Mouse (Mus musculus) embryonic facial prominence, embryonic 12.5 days (tissue): ENCODE results near the gene Pla2g6. TPM values are rescaled to one million over a fixed set of nuclear protein-coding genes. Genes with fewer than 3 reads are reported as not detected.
A peak's percentile ranks its signal among the peaks of the same experiment; 100 is the strongest.

ENCODE experiments used
- ATAC-seq: fragments of 200-750 bp; cut with Nextera tagmentation; 2 replicates; pipeline ENCODE4 v1.8.0; 2017; ENCODE audit not compliant: insufficient number of reproducible peaks, insufficient read depth, low FRiP score, low TSS enrichment
- H3K27ac ChIP-seq: fragments of 300-500 bp; sonication (generic); 2 replicates; pipeline ENCODE4 v1.5.1; 2016; ENCODE audit warnings: mild to moderate bottlenecking
- H3K27me3 ChIP-seq: fragments of 300-500 bp; sonication (generic); 2 replicates; pipeline ENCODE4 v1.6.1; 2016; ENCODE audit warnings: mild to moderate bottlenecking, moderate library complexity
- H3K36me3 ChIP-seq: fragments of 300-500 bp; sonication (generic); 2 replicates; pipeline ENCODE4 v1.6.1; 2016; ENCODE audit warnings: mild to moderate bottlenecking
- H3K4me1 ChIP-seq: fragments of 300-500 bp; sonication (generic); 2 replicates; pipeline ENCODE4 v1.6.1; 2016
- H3K4me2 ChIP-seq: fragments of 300-500 bp; sonication (generic); replicated peaks from 2 replicates; pipeline ENCODE4 v1.6.1; 2016; ENCODE audit warnings: mild to moderate bottlenecking, moderate library complexity
- H3K4me3 ChIP-seq: fragments of 300-500 bp; sonication (generic); 2 replicates; pipeline ENCODE4 v1.5.1; 2016; ENCODE audit warnings: mild to moderate bottlenecking
- H3K9ac ChIP-seq: fragments of 300-500 bp; sonication (generic); 2 replicates; pipeline ENCODE4 v1.6.1; 2016; ENCODE audit warnings: mild to moderate bottlenecking, moderate library complexity
- H3K9me3 ChIP-seq: fragments of 300-500 bp; sonication (generic); 2 replicates; pipeline ENCODE4 v1.6.1; 2016; ENCODE audit warnings: mild to moderate bottlenecking, moderate library complexity
- WGBS: fragments of 180-500 bp; shearing (Covaris S2); methylation state at CpG from one replicate; pipeline ENCODE4 v1.1.7; 2016; 5-methylcytosine and 5-hydroxymethylcytosine counted together
- polyA plus RNA-seq: library from polyadenylated mRNA; unstranded; fragments of >200 nt; fragmentation: Nextera tagmentation; extraction: Ambion mirVana; gene quantifications from 2 replicates; pipeline ENCODE4 v1.2.1, GENCODE M21; 2016

Gene Pla2g6
- polyA plus RNA-seq, 1 experiment from 2014 or later = 15.4 TPM

DNA sequence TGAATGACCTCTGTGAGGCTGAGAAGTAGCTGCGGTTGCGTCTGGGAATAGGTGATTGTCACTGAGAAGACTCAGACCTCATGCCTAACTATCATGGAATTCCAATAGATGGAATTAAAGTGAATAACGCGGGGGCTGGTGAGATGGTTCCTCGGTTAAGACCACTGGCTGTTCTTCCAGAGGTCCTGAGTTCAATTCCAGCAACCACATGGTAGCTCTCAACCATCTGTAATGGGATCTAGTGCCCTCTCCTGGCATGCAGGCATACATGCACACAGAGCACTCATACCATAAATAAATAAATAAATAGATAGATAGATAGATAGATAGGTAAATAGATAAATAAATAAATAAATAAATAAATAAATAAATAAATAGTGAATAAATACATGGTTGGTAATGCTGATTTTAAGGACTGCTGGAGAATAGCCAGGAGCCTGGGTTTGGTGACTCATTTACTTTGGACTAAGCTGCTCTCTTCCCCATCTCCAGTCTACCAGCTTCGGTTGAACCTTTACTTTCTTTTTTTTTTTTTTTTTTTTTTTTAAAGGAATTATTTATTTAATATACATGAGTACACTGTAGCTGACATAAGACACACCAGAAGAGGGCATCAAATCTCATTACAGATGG is 1.3 kb upstream of the Pla2g6 start:
- no peak for ATAC-seq
- 98% methylated on average over 6 of the region's 6 CpGs for WGBS
- no peak overlapping the region for H3K4me2 ChIP-seq

DNA sequence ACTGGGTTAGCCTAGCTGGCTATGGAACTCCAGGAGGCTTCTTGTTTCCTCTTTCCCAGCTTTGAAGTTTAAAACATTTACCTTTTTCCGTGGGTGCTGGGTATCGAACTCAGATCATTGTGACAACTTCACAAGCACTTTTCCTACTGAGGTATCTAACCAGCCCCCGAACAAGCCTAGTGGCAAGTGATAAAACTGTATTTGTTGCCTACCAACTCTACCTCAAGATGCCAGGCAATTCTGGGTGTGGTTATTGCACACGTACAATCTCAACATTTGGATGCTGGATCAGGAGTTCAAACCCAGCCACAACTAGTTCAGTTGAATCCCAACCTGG is 717 bp upstream of the Pla2g6 start:
- WGBS = 93% methylated on average over 4 of the region's 4 CpGs
- H3K4me3 ChIP-seq = no peak overlapping the region
- no peaks in the 10 kb centered on the region for H3K36me3 ChIP-seq
- peaks cover 27% of the 10 kb centered on the region for H3K4me1 ChIP-seq
- H3K4me2 ChIP-seq = no peak overlapping the region
- no peak for ATAC-seq
- H3K9ac ChIP-seq = no peak overlapping the region
- no peaks in the 10 kb centered on the region for H3K9me3 ChIP-seq
- H3K27me3 ChIP-seq = no peaks in the 10 kb centered on the region
- no peak overlapping the region for H3K27ac ChIP-seq

More for the DNA sequence above, 1.3 kb upstream of the Pla2g6 start:
- no peaks in the 10 kb centered on the region for H3K9me3 ChIP-seq
- no peak overlapping the region for H3K4me3 ChIP-seq
- peaks cover 24% of the 10 kb centered on the region for H3K4me1 ChIP-seq
- H3K27me3 ChIP-seq = no peaks in the 10 kb centered on the region
- H3K9ac ChIP-seq = no peak overlapping the region
- no peak overlapping the region for H3K27ac ChIP-seq
- H3K36me3 ChIP-seq = no peaks in the 10 kb centered on the region

DNA sequence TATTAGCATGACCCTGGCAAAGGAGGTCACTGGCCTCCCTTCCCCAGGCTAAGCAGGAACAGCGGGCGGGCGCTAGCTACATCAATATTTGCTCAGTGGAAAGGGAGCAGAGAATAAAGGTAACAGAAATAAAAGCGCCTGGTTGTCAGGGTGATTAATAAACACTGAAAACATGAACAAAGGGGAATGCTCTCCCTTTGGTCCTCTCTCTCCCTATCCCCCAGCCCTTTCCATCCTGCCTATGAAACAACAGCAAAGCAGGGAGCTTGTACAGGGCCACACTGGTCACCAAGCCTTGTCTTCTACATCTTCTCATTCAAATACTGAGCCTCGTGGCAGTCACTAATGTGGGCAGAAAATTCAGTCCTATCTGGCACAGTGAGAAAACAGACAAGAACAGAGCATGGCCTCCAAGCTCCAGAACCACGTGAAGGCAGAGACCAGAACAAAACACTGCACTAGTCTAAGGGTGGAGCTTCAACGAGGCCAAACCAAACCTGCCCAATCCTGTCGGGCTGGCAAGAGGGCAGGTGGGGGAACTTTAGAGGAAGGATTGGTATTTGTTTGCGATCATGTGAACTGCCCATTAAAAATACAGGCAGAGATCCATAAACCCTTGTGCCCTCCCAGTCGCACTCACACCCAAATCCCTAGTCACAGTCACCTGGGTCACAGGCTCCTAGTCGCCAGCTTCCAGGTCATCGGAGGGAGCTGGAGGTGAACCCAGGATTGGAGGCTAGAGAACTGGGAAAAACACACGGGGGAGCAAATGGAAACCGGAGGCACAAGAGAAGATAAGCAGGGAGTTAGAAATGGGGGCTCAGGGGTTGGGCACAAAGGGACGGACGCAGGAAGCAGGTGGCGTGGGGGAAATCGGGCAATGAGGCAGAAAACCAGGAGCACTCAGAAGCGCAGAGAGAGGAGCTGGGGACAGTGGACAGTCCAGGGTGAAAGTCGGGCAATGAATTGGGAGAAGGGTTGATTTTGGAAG is 924 bp downstream of the Pla2g6 start:
- WGBS = 14% methylated on average over 20 of the region's 20 CpGs
- Histone ChIP-seq H3K4me2 (peak overlapping the region; percentile 77), H3K4me1 (peaks cover 38% of the 10 kb centered on the region), H3K36me3 (no peaks in the 10 kb centered on the region), H3K27me3 (no peaks in the 10 kb centered on the region), H3K4me3 (peak overlapping the region; percentile 53), H3K9me3 (no peaks in the 10 kb centered on the region), H3K27ac (peak overlapping the region; percentile 82), H3K9ac (peak overlapping the region; percentile 53)
- no peak for ATAC-seq

GRCm38 (mm10) chr15:79326264-79326663 is 1.9 kb downstream of the Pla2g6 start:
- H3K27me3 ChIP-seq = no peaks in the 10 kb centered on the region
- peaks cover 38% of the 10 kb centered on the region for H3K4me1 ChIP-seq
- no peak overlapping the region for H3K27ac ChIP-seq
- ATAC-seq = no peak
- H3K4me2 ChIP-seq = no peak overlapping the region
- H3K4me3 ChIP-seq = no peak overlapping the region
- 50% methylated on average over 4 of the region's 4 CpGs for WGBS
- no peaks in the 10 kb centered on the region for H3K36me3 ChIP-seq
- no peaks in the 10 kb centered on the region for H3K9me3 ChIP-seq
- H3K9ac ChIP-seq = no peak overlapping the region

DNA sequence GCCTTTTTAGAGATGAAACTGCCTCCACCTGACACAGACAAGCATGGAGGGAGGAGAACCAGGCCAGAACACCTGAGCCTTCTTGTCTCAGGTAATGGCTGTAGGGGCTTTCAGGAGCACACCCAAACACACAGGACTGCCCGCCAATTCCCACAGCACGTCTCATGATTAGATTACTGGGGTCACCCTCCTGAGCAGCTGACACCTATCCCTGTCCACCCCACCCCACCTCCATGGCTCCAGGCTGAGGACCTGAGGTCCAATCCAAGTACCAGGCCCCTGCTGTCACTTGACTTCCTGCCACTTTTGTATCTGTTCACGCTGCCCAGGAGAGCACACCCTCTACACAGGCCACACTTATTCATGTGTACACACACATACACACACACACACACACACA is 2.4 kb downstream of the Pla2g6 start:
- Histone ChIP-seq H3K9me3 (no peaks in the 10 kb centered on the region), H3K27ac (no peak overlapping the region), H3K4me3 (no peak overlapping the region), H3K27me3 (no peaks in the 10 kb centered on the region), H3K4me2 (no peak overlapping the region), H3K4me1 (peaks cover 38% of the 10 kb centered on the region), H3K9ac (no peak overlapping the region), H3K36me3 (no peaks in the 10 kb centered on the region)
- ATAC-seq = no peak
- 63% methylated on average over 3 of the region's 3 CpGs for WGBS

GRCm38 (mm10) chr15:79324373-79324772 is 3.8 kb downstream of the Pla2g6 start:
- peaks cover 38% of the 10 kb centered on the region for H3K4me1 ChIP-seq

GRCm38 (mm10) chr15:79323791-79324155 is 4.4 kb downstream of the Pla2g6 start:
- WGBS = 79% methylated on average over 4 of the region's 4 CpGs
- Histone ChIP-seq H3K4me1 (peaks cover 38% of the 10 kb centered on the region), H3K27ac (0 out of 2 replicates have a peak overlapping the region, but pooled peaks have one; percentile 24), H3K9me3 (no peaks in the 10 kb centered on the region), H3K36me3 (no peaks in the 10 kb centered on the region), H3K4me3 (no peak overlapping the region), H3K27me3 (no peaks in the 10 kb centered on the region), H3K9ac (no peak overlapping the region), H3K4me2 (no peak overlapping the region)
- ATAC-seq = no peak

More at GRCm38 (mm10) chr15:79324373-79324772, 3.8 kb downstream of the Pla2g6 start:
- H3K9me3 ChIP-seq = no peaks in the 10 kb centered on the region
- H3K9ac ChIP-seq = no peak overlapping the region
- H3K27ac ChIP-seq = no peak overlapping the region
- H3K36me3 ChIP-seq = no peaks in the 10 kb centered on the region
- H3K4me2 ChIP-seq = no peak overlapping the region
- H3K27me3 ChIP-seq = no peaks in the 10 kb centered on the region
- H3K4me3 ChIP-seq = no peak overlapping the region
- no peak for ATAC-seq
- 92% methylated on average over 3 of the region's 3 CpGs for WGBS

- H3K4me1 ChIP-seq = peaks cover 38% of the 10 kb centered on the region
- H3K4me2 ChIP-seq = no peak overlapping the region
- H3K27ac ChIP-seq = 0 out of 2 replicates have a peak overlapping the region, but pooled peaks have one; percentile 41
These were observed 5.0 kb downstream of the Pla2g6 start for GRCm38 (mm10) chr15:79322991-79323790.

DNA sequence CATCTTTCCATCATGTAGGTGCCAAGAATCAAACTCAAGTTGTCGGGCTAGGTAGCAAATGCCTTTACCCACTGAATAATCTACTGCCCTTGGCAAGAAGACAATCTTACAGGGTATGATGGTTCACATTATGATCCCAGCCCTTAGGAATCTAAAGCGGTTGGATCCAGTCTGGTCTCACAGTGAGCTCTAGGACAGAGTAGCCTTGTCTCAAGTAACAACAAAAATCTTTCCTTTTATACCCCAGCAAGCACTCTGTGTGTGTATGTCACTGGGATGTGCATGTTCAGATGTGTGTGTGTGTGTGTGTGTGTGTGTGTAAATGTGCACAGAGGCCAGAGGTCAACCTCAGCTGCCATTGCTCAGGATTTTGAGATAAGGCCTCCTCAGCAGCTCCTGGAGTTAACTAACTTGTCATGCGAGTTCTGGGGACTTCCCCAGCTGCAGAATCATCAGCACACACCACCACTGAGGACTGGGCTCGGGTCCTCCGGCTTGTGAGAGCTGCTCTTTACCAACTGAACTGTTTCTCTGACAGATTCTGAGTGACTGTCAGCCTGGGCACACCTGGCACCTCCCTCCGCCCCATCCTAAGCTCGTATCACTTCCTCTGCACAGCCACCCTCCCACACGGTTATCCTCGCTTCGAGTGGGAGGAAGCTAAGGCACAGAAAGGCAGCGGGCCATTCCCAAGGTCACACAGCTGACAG is 5.8 kb downstream of the Pla2g6 start:
- Histone ChIP-seq H3K27ac (peak overlapping the region; percentile 41; the same call in 1 of the 2 replicates), H3K9me3 (no peaks in the 10 kb centered on the region)
- 71% methylated on average over 11 of the region's 11 CpGs for WGBS

More at GRCm38 (mm10) chr15:79322991-79323790, 5.0 kb downstream of the Pla2g6 start:
- H3K9ac ChIP-seq = no peak overlapping the region
- no peaks in the 10 kb centered on the region for H3K36me3 ChIP-seq
- H3K9me3 ChIP-seq = no peaks in the 10 kb centered on the region
- no peaks in the 10 kb centered on the region for H3K27me3 ChIP-seq
- H3K4me3 ChIP-seq = no peak overlapping the region
- no peak for ATAC-seq
- 60% methylated on average over 6 of the region's 6 CpGs for WGBS

DNA sequence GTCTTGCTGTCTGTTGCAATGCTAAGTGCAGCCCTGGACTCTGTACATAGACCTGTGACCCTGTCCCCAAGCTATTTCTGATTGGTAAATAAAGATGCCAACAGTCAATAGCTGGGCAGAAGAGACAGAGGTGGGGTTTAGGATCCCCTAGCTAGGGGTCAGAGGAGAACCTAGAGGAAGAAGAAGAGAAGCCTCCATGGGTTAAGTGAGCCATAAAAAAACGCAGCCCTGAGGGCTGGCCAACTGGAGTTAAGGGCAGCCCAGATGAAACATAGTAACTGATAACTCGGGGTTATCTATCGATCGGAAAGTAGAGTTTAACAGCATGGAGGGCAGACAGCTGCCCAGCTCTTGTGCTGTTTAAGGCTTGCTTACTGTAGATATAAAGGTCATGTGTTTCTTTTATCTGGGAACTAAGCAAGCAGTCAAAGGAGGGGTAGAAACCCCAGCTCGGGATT is 6.4 kb downstream of the Pla2g6 start:
- no peak for ATAC-seq
- WGBS = 76% methylated on average over 5 of the region's 5 CpGs
- H3K4me2 ChIP-seq = no peak overlapping the region
- H3K36me3 ChIP-seq = no peaks in the 10 kb centered on the region
- no peaks in the 10 kb centered on the region for H3K9me3 ChIP-seq
- no peak overlapping the region for H3K27ac ChIP-seq
- peaks cover 30% of the 10 kb centered on the region for H3K4me1 ChIP-seq
- H3K9ac ChIP-seq = no peak overlapping the region
- H3K4me3 ChIP-seq = no peak overlapping the region
- H3K27me3 ChIP-seq = no peaks in the 10 kb centered on the region

More for the DNA sequence above, 5.8 kb downstream of the Pla2g6 start:
- H3K4me1 ChIP-seq = peaks cover 37% of the 10 kb centered on the region
- no peaks in the 10 kb centered on the region for H3K36me3 ChIP-seq
- H3K4me2 ChIP-seq = no peak overlapping the region
- H3K27me3 ChIP-seq = no peaks in the 10 kb centered on the region
- no peak overlapping the region for H3K9ac ChIP-seq
- H3K4me3 ChIP-seq = no peak overlapping the region
- ATAC-seq = no peak

- Histone ChIP-seq H3K4me1 (peaks cover 3% of the 10 kb centered on the region; the same call in 1 of the 2 replicates), H3K27ac (no peak overlapping the region)
- WGBS = 57% methylated on average over 8 of the region's 8 CpGs
These were observed 14.3 kb downstream of the Pla2g6 start for GRCm38 (mm10) chr15:79313848-79314369.

More at GRCm38 (mm10) chr15:79313848-79314369, 14.3 kb downstream of the Pla2g6 start:
- Histone ChIP-seq H3K36me3 (peaks cover 16% of the 10 kb centered on the region), H3K4me2 (no peak overlapping the region), H3K4me3 (no peak overlapping the region), H3K9ac (no peak overlapping the region), H3K27me3 (no peaks in the 10 kb centered on the region), H3K9me3 (no peaks in the 10 kb centered on the region)
- no peak for ATAC-seq
